Mouse (Mus musculus) embryonic facial prominence, embryonic 11.5 days (tissue): ENCODE results near the gene Ptprt. TPM values are rescaled to one million over a fixed set of nuclear protein-coding genes. Genes with fewer than 3 reads are reported as not detected.

Source experiments
- ATAC-seq: fragments of 200-750 bp; cut with Nextera tagmentation; replicated peaks from 2 replicates; pipeline ENCODE4 v1.8.0; 2017; ENCODE audit warnings: low read depth; ENCODE audit not compliant: insufficient number of reproducible peaks, low FRiP score, low TSS enrichment
- DNase-seq: peaks from one replicate; pipeline ENCODE4 v3.0.0-alpha.2; 2015; ENCODE audit warnings: low spot score
- H3K27ac ChIP-seq: fragments of 300-500 bp; sonication (generic); replicated peaks from 2 replicates; pipeline ENCODE4 v1.5.1; 2014; ENCODE audit warnings: mild to moderate bottlenecking, low read depth, low read length, control low read depth
- H3K27me3 ChIP-seq: fragments of 300-500 bp; sonication (generic); 2 replicates; pipeline ENCODE4 v1.6.1; 2014; ENCODE audit warnings: mild to moderate bottlenecking, low read length, moderate library complexity, mixed read lengths; ENCODE audit not compliant: control insufficient read depth, insufficient read depth
- H3K36me3 ChIP-seq: fragments of 300-500 bp; sonication (generic); replicated peaks from 2 replicates; pipeline ENCODE4 v1.6.1; 2014; ENCODE audit warnings: low read depth, mild to moderate bottlenecking, low read length, moderate library complexity, mixed read lengths; ENCODE audit not compliant: control insufficient read depth, insufficient read depth
- H3K4me1 ChIP-seq: fragments of 300-500 bp; sonication (generic); 2 replicates; pipeline ENCODE4 v1.6.1; 2014; ENCODE audit warnings: low read length, mixed read lengths; ENCODE audit not compliant: control insufficient read depth, insufficient read depth
- H3K4me2 ChIP-seq: fragments of 300-500 bp; sonication (generic); 2 replicates; pipeline ENCODE4 v1.6.1; 2014; ENCODE audit warnings: low read depth, mild to moderate bottlenecking, control low read depth, low read length, moderate library complexity
- H3K4me3 ChIP-seq: fragments of 300-500 bp; sonication (generic); 2 replicates; pipeline ENCODE4 v1.5.1; 2014; ENCODE audit warnings: low read depth, low read length, control low read depth
- H3K9ac ChIP-seq: fragments of 300-500 bp; sonication (generic); replicated peaks from 2 replicates; pipeline ENCODE4 v1.6.1; 2014; ENCODE audit warnings: mild to moderate bottlenecking, control low read depth, low read length
- H3K9me3 ChIP-seq: fragments of 300-500 bp; sonication (generic); replicated peaks from 2 replicates; pipeline ENCODE4 v1.6.1; 2016; ENCODE audit warnings: mild to moderate bottlenecking, low read length, inconsistent platforms, mixed read lengths; ENCODE audit not compliant: control insufficient read depth
- WGBS: fragments of 180-500 bp; shearing (Covaris S2); extraction: QIAGEN DNeasy Blood & Tissue Kit; methylation state at CpG from one replicate; pipeline ENCODE4 v1.1.7; 2014; 5-methylcytosine and 5-hydroxymethylcytosine counted together
- polyA plus RNA-seq: library from polyadenylated mRNA; unstranded; fragments of >200 nt; fragmentation: Nextera tagmentation; extraction: Ambion mirVana; gene quantifications from 2 replicates; pipeline ENCODE4 v1.2.1, GENCODE M21; 2014

The Ptprt gene
- polyA plus RNA-seq, 1 experiment from 2014 or later, result 1.00 TPM

GRCm38 (mm10) chr2:161704410-161704809, 956.5 kb downstream of the Ptprt start:
- 42% methylated on average over 9 of the region's 9 CpGs for WGBS
- H3K27ac ChIP-seq, result no peak overlapping the region
- H3K4me1 ChIP-seq, result no peaks in the 10 kb centered on the region
- no peak overlapping the region for H3K4me3 ChIP-seq
- H3K4me2 ChIP-seq, result no peak overlapping the region
- no peak for ATAC-seq
- H3K9me3 ChIP-seq, result no peaks in the 10 kb centered on the region
- H3K36me3 ChIP-seq, result no peaks in the 10 kb centered on the region
- DNase-seq, result no peak
- H3K27me3 ChIP-seq, result no peaks in the 10 kb centered on the region
- H3K9ac ChIP-seq, result no peak overlapping the region

GRCm38 (mm10) chr2:161695819-161696218, 965.1 kb downstream of the Ptprt start:
- Histone ChIP-seq H3K27ac (no peak overlapping the region), H3K4me3 (no peak overlapping the region), H3K4me2 (no peak overlapping the region), H3K36me3 (no peaks in the 10 kb centered on the region), H3K9me3 (no peaks in the 10 kb centered on the region), H3K27me3 (no peaks in the 10 kb centered on the region), H3K9ac (no peak overlapping the region), H3K4me1 (no peaks in the 10 kb centered on the region)
- DNase-seq (no peak), ATAC-seq (no peak)
- 85% methylated on average over 8 of the region's 8 CpGs for WGBS

- 84% methylated on average over 12 of the region's 12 CpGs for WGBS
- no peak; the same call in 1 of the 2 replicates for ATAC-seq
- no peaks in the 10 kb centered on the region for H3K9me3 ChIP-seq
- H3K36me3 ChIP-seq, result no peaks in the 10 kb centered on the region
- H3K4me1 ChIP-seq, result no peaks in the 10 kb centered on the region
- no peak overlapping the region for H3K4me3 ChIP-seq
- H3K27me3 ChIP-seq, result no peaks in the 10 kb centered on the region
- H3K27ac ChIP-seq, result no peak overlapping the region
- H3K9ac ChIP-seq, result no peak overlapping the region
- no peak overlapping the region for H3K4me2 ChIP-seq
- no peak for DNase-seq
Observed at GRCm38 (mm10) chr2:161668302-161668986, 992.5 kb downstream of the Ptprt start.

- WGBS, result 42% methylated on average over 5 of the region's 5 CpGs
- no peak overlapping the region for H3K9ac ChIP-seq
- no peak for ATAC-seq
- H3K4me1 ChIP-seq, result no peaks in the 10 kb centered on the region
- H3K36me3 ChIP-seq, result no peaks in the 10 kb centered on the region
- no peaks in the 10 kb centered on the region for H3K9me3 ChIP-seq
- DNase-seq, result no peak
- no peak overlapping the region for H3K4me3 ChIP-seq
- no peak overlapping the region for H3K27ac ChIP-seq
- no peak overlapping the region for H3K4me2 ChIP-seq
- no peaks in the 10 kb centered on the region for H3K27me3 ChIP-seq
Observed at GRCm38 (mm10) chr2:161661912-161662311, 999.0 kb downstream of the Ptprt start.

- H3K27ac ChIP-seq, result no peak overlapping the region
- no peak overlapping the region for H3K4me2 ChIP-seq
- no peak overlapping the region for H3K9ac ChIP-seq
- no peaks in the 10 kb centered on the region for H3K36me3 ChIP-seq
- ATAC-seq (no peak), DNase-seq (peak; percentile 55)
- 37% methylated on average over 4 of the region's 4 CpGs for WGBS
- no peaks in the 10 kb centered on the region for H3K4me1 ChIP-seq
- no peaks in the 10 kb centered on the region for H3K27me3 ChIP-seq
- H3K4me3 ChIP-seq, result no peak overlapping the region
- H3K9me3 ChIP-seq, result no peaks in the 10 kb centered on the region
Observed at GRCm38 (mm10) chr2:161660827-161661226, 1000.1 kb downstream of the Ptprt start.

- H3K4me1 ChIP-seq, result no peaks in the 10 kb centered on the region
- no peak overlapping the region for H3K27ac ChIP-seq
- H3K4me2 ChIP-seq, result no peak overlapping the region
- H3K4me3 ChIP-seq, result no peak overlapping the region
- no peaks in the 10 kb centered on the region for H3K36me3 ChIP-seq
- H3K9me3 ChIP-seq, result no peaks in the 10 kb centered on the region
- DNase-seq, result no peak
- H3K9ac ChIP-seq, result no peak overlapping the region
- H3K27me3 ChIP-seq, result no peaks in the 10 kb centered on the region
- WGBS, result 88% methylated on average over 4 of the region's 4 CpGs
- no peak for ATAC-seq
Observed at GRCm38 (mm10) chr2:161657046-161657445, 1003.9 kb downstream of the Ptprt start.

GRCm38 (mm10) chr2:161656632-161657031, 1004.3 kb downstream of the Ptprt start:
- Histone ChIP-seq H3K4me3 (no peak overlapping the region), H3K4me2 (no peak overlapping the region), H3K4me1 (no peaks in the 10 kb centered on the region), H3K9ac (no peak overlapping the region), H3K36me3 (no peaks in the 10 kb centered on the region), H3K27ac (no peak overlapping the region), H3K9me3 (no peaks in the 10 kb centered on the region), H3K27me3 (no peaks in the 10 kb centered on the region)
- 89% methylated on average over 3 of the region's 3 CpGs for WGBS
- DNase-seq (no peak), ATAC-seq (no peak)

- DNase-seq (no peak), ATAC-seq (no peak)
- no peaks in the 10 kb centered on the region for H3K27me3 ChIP-seq
- 93% methylated on average over 2 of the region's 2 CpGs for WGBS
- no peaks in the 10 kb centered on the region for H3K9me3 ChIP-seq
- no peak overlapping the region for H3K9ac ChIP-seq
- H3K36me3 ChIP-seq, result no peaks in the 10 kb centered on the region
- no peak overlapping the region for H3K27ac ChIP-seq
- H3K4me1 ChIP-seq, result no peaks in the 10 kb centered on the region
- no peak overlapping the region for H3K4me2 ChIP-seq
- H3K4me3 ChIP-seq, result no peak overlapping the region
Observed at GRCm38 (mm10) chr2:161640805-161641204, 1020.1 kb downstream of the Ptprt start.
